Comparison of ENCODE assay signal across 17 mouse cellular contexts in genomic region chr6:22524384-22524783, GRCm38 (mm10).
DNase-seq lines count a peak whose midpoint lies in the region; ATAC-seq and TF ChIP-seq lines count a peak whose summit lies in the region.
"Had no signal": no experiment of that assay in that cellular context is flagged by ENCODE, and none has a peak within 500 bp of the region (broad histone marks: within the 10 kb centered on the region; RNA-seq: fewer than 3 reads in every experiment).

No protein-coding gene starts in this region.

- TF ChIP-seq CTCF in forebrain, postnatal 0 days (IDR thresholded peaks at IDR 0.05; ENCODE audit: low read depth), result no peak

- 0 out of 2 replicates have a peak, but pooled peaks have one; percentile 26 for ATAC-seq in forebrain, embryonic 15.5 days (replicated peaks)
- ATAC-seq in forebrain, embryonic 13.5 days, result no peak
- ATAC-seq in forebrain, postnatal 0 days, result no peak
- no peak for ATAC-seq in forebrain, embryonic 11.5 days (replicated peaks; ENCODE audit: low FRiP score)
- ATAC-seq: forebrain, embryonic 14.5 days had no signal

- DNase-seq in forebrain, postnatal 0 days, result no peak
- DNase-seq in forebrain, embryonic 11.5 days (ENCODE audit: low spot score), result no peak
- DNase-seq in layer of hippocampus, adult 9-10 months (ENCODE audit: low spot score), result no peak
- DNase-seq: adrenal gland, adult 2 months; adrenal gland, postnatal 10 days; adrenal gland, postnatal 25 days; cerebellum, adult 11 months; cerebellum, adult 18-20 months; cerebellum, adult 8-10 months; cerebellum, adult 9-11 months; cerebellum, postnatal 14 days; cerebellum, postnatal 36 days; embryo, embryonic 11 days had no signal

- H3K9me3 ChIP-seq in forebrain, embryonic 15.5 days, result no peaks in the 10 kb centered on the region
- H3K9me3 ChIP-seq in forebrain, embryonic 13.5 days (replicated peaks), result no peaks in the 10 kb centered on the region
- H3K9me3 ChIP-seq in forebrain, postnatal 0 days (ENCODE audit: low read length), result no peaks in the 10 kb centered on the region
- H3K9me3 ChIP-seq in forebrain, embryonic 11.5 days (ENCODE audit: control insufficient read depth, low read length), result no peaks in the 10 kb centered on the region
- H3K9me3 ChIP-seq: embryonic facial prominence, embryonic 12.5 days had no signal

- peak overlapping the region; percentile 56 for H3K27ac ChIP-seq in forebrain, embryonic 15.5 days (replicated peaks)
- H3K27ac ChIP-seq in forebrain, embryonic 13.5 days, result no peak overlapping the region
- 0 out of 2 replicates have a peak overlapping the region, but pooled peaks have one; percentile 15 for H3K27ac ChIP-seq in forebrain, postnatal 0 days (ENCODE audit: low read depth, low read length)
- no peak overlapping the region for H3K27ac ChIP-seq in forebrain, embryonic 11.5 days (ENCODE audit: low read depth, low read length)

- peaks cover 10% of the 10 kb centered on the region for H3K4me1 ChIP-seq in forebrain, embryonic 15.5 days
- H3K4me1 ChIP-seq in forebrain, embryonic 13.5 days, result no peaks in the 10 kb centered on the region
- no peaks in the 10 kb centered on the region for H3K4me1 ChIP-seq in forebrain, postnatal 0 days (ENCODE audit: insufficient read depth)
- H3K4me1 ChIP-seq in forebrain, embryonic 11.5 days (replicated peaks; ENCODE audit: control insufficient read depth, insufficient read depth, low read length), result no peaks in the 10 kb centered on the region
- H3K4me1 ChIP-seq: embryonic facial prominence, embryonic 12.5 days had no signal

- H3K9ac ChIP-seq in forebrain, embryonic 15.5 days (replicated peaks), result no peak overlapping the region
- H3K9ac ChIP-seq in forebrain, embryonic 13.5 days, result no peak overlapping the region
- no peak overlapping the region for H3K9ac ChIP-seq in forebrain, postnatal 0 days
- no peak overlapping the region for H3K9ac ChIP-seq in forebrain, embryonic 11.5 days (ENCODE audit: low read length)
- H3K9ac ChIP-seq: embryonic facial prominence, embryonic 12.5 days had no signal

- H3K36me3 ChIP-seq in forebrain, embryonic 15.5 days, result no peaks in the 10 kb centered on the region
- no peaks in the 10 kb centered on the region for H3K36me3 ChIP-seq in forebrain, embryonic 13.5 days (ENCODE audit: poor library complexity, severe bottlenecking)
- no peaks in the 10 kb centered on the region for H3K36me3 ChIP-seq in forebrain, postnatal 0 days (ENCODE audit: insufficient read depth)
- no peaks in the 10 kb centered on the region for H3K36me3 ChIP-seq in forebrain, embryonic 11.5 days (ENCODE audit: control insufficient read depth, insufficient read depth, low read length)
- H3K36me3 ChIP-seq: embryonic facial prominence, embryonic 12.5 days had no signal

- WGBS in forebrain, embryonic 15.5 days, result 50% methylated on average over 3 of the region's 3 CpGs
- WGBS in forebrain, embryonic 13.5 days, result 67% methylated on average over 3 of the region's 3 CpGs
- WGBS in forebrain, postnatal 0 days, result 34% methylated on average over 3 of the region's 3 CpGs
- 77% methylated on average over 3 of the region's 3 CpGs for WGBS in forebrain, embryonic 11.5 days

- no peak overlapping the region for H3K4me3 ChIP-seq in forebrain, embryonic 15.5 days
- no peak overlapping the region for H3K4me3 ChIP-seq in forebrain, embryonic 13.5 days
- H3K4me3 ChIP-seq in forebrain, postnatal 0 days (ENCODE audit: low read depth, low read length), result no peak overlapping the region
- no peak overlapping the region for H3K4me3 ChIP-seq in forebrain, embryonic 11.5 days (ENCODE audit: low read depth, low read length)
- H3K4me3 ChIP-seq: embryonic facial prominence, embryonic 12.5 days had no signal

- H3K4me2 ChIP-seq in forebrain, embryonic 15.5 days (replicated peaks), result no peak overlapping the region
- no peak overlapping the region for H3K4me2 ChIP-seq in forebrain, embryonic 13.5 days
- H3K4me2 ChIP-seq in forebrain, postnatal 0 days (ENCODE audit: low read depth), result no peak overlapping the region
- H3K4me2 ChIP-seq in forebrain, embryonic 11.5 days (ENCODE audit: low read depth, low read length, severe bottlenecking), result no peak overlapping the region
- H3K4me2 ChIP-seq: embryonic facial prominence, embryonic 12.5 days had no signal

- H3K27me3 ChIP-seq in forebrain, embryonic 15.5 days, result no peaks in the 10 kb centered on the region
- H3K27me3 ChIP-seq in forebrain, embryonic 13.5 days, result no peaks in the 10 kb centered on the region
- H3K27me3 ChIP-seq in forebrain, postnatal 0 days (ENCODE audit: insufficient read depth, low read length), result no peaks in the 10 kb centered on the region
- H3K27me3 ChIP-seq in forebrain, embryonic 11.5 days (ENCODE audit: control insufficient read depth, insufficient read depth, low read length), result no peaks in the 10 kb centered on the region
- H3K27me3 ChIP-seq: embryonic facial prominence, embryonic 12.5 days had no signal

Comparison
In these comparisons a context has a peak if more than half of its experiments do, and no peak if none do; other contexts are left out.
1. H3K27ac ChIP-seq: peak in forebrain, embryonic 15.5 days (single experiment) and forebrain, postnatal 0 days (single experiment); none in forebrain, embryonic 13.5 days (single experiment) and forebrain, embryonic 11.5 days (single experiment).